Mouse (Mus musculus) leukemia stem cell, adult 10-12 weeks (primary cell): ENCODE results near the gene Zfc3h1. TPM values are rescaled to one million over a fixed set of nuclear protein-coding genes. Genes with fewer than 3 reads are reported as not detected.

ENCODE experiments used
- polyA plus RNA-seq: library from polyadenylated mRNA; stranded (reverse); fragments of >175 nt; gene quantifications from 2 replicates; pipeline ENCODE4 v1.2.3, GENCODE M21; 2012; ENCODE audit warnings: low replicate concordance

Gene Zfc3h1
- 11.2 and 11.8 TPM in 2 replicates for polyA plus RNA-seq

GRCm38 (mm10) chr10:115384221-115385017 lies at the start of gene Zfc3h1, which contains the start of gene Thap2:
Zfc3h1 (plus strand) TSS chr10:115384959.
Thap2 (minus strand) TSS chr10:115384443.

GRCm38 (mm10) chr10:115361840-115362622 lies 22.7 kb upstream of the Zfc3h1 start, which contains the start of gene Tmem19:
Tmem19 (minus strand) TSS chr10:115362501.

Other genes starting within 250 kb of the Zfc3h1 start
- gene Tph2, start 199.9 kb upstream of the Zfc3h1 start, polyA plus RNA-seq, result not detected in 2 replicates
- gene Tbc1d15, start 133.5 kb upstream of the Zfc3h1 start, polyA plus RNA-seq, result 1.6 and 2.3 TPM in 2 replicates
- gene Rab21, start 69.4 kb upstream of the Zfc3h1 start, polyA plus RNA-seq, result 21.8 and 65.5 TPM in 2 replicates
- gene Tmem19, start 22.5 kb upstream of the Zfc3h1 start, polyA plus RNA-seq, result 0.98 and 6.2 TPM in 2 replicates
- 8.9 and 10.9 TPM in 2 replicates for gene Thap2, start 516 bp upstream of the Zfc3h1 start, polyA plus RNA-seq
- not detected in 2 replicates for gene A930009A15Rik, start 185.0 kb downstream of the Zfc3h1 start, polyA plus RNA-seq
- gene Lgr5, start 202.8 kb downstream of the Zfc3h1 start, polyA plus RNA-seq, result not detected in 2 replicates